Mouse (Mus musculus): ENCODE measurements at regions not wholly inside any gene's neighbourhood (a gene's known extent, or its start where the extent isn't known, plus 50 kb on each side); places are given as distances from the start of the nearest gene placed in this dataset.

DNA sequence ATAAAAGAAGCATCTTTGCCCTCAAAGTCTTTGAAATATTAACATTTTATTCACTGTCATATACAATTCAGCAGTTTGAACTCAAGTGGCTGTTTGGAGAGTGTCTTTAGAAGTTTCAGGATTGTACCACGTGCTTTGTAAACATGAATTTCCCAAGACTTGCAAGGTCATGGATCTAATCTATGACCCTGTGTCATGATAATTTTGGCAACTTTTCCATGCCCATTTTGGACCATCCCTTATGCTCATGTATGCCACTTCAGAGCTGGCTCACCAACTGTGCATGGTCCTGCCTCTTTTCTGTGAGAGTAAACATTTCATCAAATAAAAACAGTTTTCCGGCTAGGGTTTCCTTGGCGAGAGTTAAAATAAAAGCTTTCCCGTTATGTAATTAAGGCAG lies 347.1 kb upstream of the Zeb2 start:
- H3K4me2 ChIP-seq (ENCODE audit: low read depth): no peak overlapping the region
- 91% methylated on average over 4 of the region's 4 CpGs for WGBS

DNA sequence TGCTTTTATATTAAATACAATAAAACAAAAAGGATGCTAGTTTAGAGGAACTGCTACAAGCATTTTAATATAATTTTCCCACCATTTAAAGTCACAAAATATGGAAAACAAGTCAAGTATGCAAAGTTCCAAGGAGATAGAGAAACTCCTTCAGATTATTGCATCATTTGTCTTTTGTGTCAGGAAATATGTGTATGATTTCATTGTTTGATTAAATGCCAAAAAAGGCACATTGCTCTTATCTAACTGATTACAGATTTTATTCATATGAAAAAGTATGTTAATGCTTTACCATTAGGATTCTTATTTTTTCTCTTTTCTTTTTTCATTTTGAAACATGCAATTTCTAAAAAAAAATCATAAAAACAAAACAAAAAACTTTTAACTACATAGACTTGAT lies 342.2 kb upstream of the Zeb2 start:
- DNase-seq (ENCODE audit: low spot score) (no peak), ATAC-seq (ENCODE audit: insufficient read depth, low FRiP score, low TSS enrichment) (no peak)
- Histone ChIP-seq H3K4me3 (ENCODE audit: low read depth, low read length) (no peak overlapping the region), H3K9me3 (ENCODE audit: control insufficient read depth, low read length) (no peaks in the 10 kb centered on the region), H3K27me3 (ENCODE audit: control insufficient read depth, insufficient read depth, low read length) (no peaks in the 10 kb centered on the region), H3K4me2 (ENCODE audit: low read depth) (no peak overlapping the region), H3K27ac (ENCODE audit: low read depth, low read length) (no peak overlapping the region), H3K36me3 (ENCODE audit: control insufficient read depth, insufficient read depth, low read length) (no peaks in the 10 kb centered on the region), H3K4me1 (ENCODE audit: control insufficient read depth, insufficient read depth, low read length) (no peaks in the 10 kb centered on the region), H3K9ac (ENCODE audit: low read length) (no peak overlapping the region)

More for the DNA sequence above, 347.1 kb upstream of the Zeb2 start:
- no peak overlapping the region for H3K4me3 ChIP-seq (ENCODE audit: low read depth, low read length)
- DNase-seq (ENCODE audit: low spot score) (no peak), ATAC-seq (ENCODE audit: insufficient read depth, low FRiP score, low TSS enrichment) (no peak)
- no peaks in the 10 kb centered on the region for H3K4me1 ChIP-seq (ENCODE audit: control insufficient read depth, insufficient read depth, low read length)
- H3K27me3 ChIP-seq (ENCODE audit: control insufficient read depth, insufficient read depth, low read length): no peaks in the 10 kb centered on the region
- no peaks in the 10 kb centered on the region for H3K9me3 ChIP-seq (ENCODE audit: control insufficient read depth, low read length)
- H3K36me3 ChIP-seq (ENCODE audit: control insufficient read depth, insufficient read depth, low read length): no peaks in the 10 kb centered on the region
- no peak overlapping the region for H3K27ac ChIP-seq (ENCODE audit: low read depth, low read length)
- H3K9ac ChIP-seq (ENCODE audit: low read length): no peak overlapping the region

DNA sequence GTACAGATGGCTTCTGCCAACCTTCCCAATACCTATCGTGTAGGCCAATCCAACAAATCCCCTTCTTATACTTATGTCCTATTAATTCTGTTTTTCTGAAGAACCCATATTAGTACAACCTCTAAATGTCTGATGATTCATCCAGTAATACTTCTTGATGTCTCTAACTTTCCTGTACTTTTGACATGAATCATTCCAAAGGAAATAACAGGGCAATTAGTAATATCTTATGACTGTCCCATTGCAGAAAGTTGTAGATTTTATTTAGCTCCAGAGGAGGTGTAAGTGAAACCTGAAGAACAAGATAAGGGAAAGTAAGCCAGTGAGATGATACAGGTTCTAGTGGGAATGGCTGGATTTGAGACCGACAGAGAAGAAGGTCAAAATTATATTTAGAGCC lies 337.6 kb upstream of the Zeb2 start:
- Histone ChIP-seq H3K9me3 (ENCODE audit: control insufficient read depth, low read length) (no peaks in the 10 kb centered on the region), H3K27ac (ENCODE audit: low read depth, low read length) (no peak overlapping the region), H3K9ac (ENCODE audit: low read length) (no peak overlapping the region), H3K27me3 (ENCODE audit: control insufficient read depth, insufficient read depth, low read length) (no peaks in the 10 kb centered on the region), H3K4me2 (ENCODE audit: low read depth) (no peak overlapping the region), H3K4me3 (ENCODE audit: low read depth, low read length) (no peak overlapping the region), H3K36me3 (ENCODE audit: control insufficient read depth, insufficient read depth, low read length) (no peaks in the 10 kb centered on the region), H3K4me1 (ENCODE audit: control insufficient read depth, insufficient read depth, low read length) (no peaks in the 10 kb centered on the region)
- DNase-seq (ENCODE audit: low spot score) (no peak), ATAC-seq (ENCODE audit: insufficient read depth, low FRiP score, low TSS enrichment) (no peak)
- WGBS: 91% methylated on average over 2 of the region's 2 CpGs

DNA sequence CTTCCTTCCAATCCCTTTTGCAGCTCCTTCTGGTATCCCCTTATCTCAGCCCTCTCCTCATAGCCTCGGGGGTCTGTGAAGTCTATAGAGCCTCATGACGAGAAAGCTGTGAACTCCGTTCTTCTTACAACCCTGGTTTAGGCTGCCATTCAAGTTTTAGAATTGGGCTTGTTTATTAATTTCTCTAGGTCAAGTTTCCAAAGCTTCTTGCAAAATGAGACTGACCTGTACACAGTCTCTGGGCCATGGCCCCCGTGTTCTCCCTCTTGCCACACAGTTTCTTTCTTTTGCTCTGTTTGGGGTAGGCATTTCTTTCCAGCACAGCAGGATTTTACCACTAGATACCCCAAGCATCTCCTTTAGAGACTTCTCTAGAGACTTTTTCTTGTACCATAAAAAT lies 322.0 kb upstream of the Zeb2 start:
- DNase-seq (ENCODE audit: low spot score) (no peak), ATAC-seq (ENCODE audit: insufficient read depth, low FRiP score, low TSS enrichment) (no peak)
- Histone ChIP-seq H3K4me3 (ENCODE audit: low read depth, low read length) (no peak overlapping the region), H3K9ac (ENCODE audit: low read length) (no peak overlapping the region), H3K27ac (ENCODE audit: low read depth, low read length) (no peak overlapping the region), H3K36me3 (ENCODE audit: control insufficient read depth, insufficient read depth, low read length) (no peaks in the 10 kb centered on the region), H3K9me3 (ENCODE audit: control insufficient read depth, low read length) (no peaks in the 10 kb centered on the region), H3K4me1 (ENCODE audit: control insufficient read depth, insufficient read depth, low read length) (no peaks in the 10 kb centered on the region), H3K4me2 (ENCODE audit: low read depth) (no peak overlapping the region), H3K27me3 (ENCODE audit: control insufficient read depth, insufficient read depth, low read length) (no peaks in the 10 kb centered on the region)
- 80% methylated on average over 4 of the region's 4 CpGs for WGBS

DNA sequence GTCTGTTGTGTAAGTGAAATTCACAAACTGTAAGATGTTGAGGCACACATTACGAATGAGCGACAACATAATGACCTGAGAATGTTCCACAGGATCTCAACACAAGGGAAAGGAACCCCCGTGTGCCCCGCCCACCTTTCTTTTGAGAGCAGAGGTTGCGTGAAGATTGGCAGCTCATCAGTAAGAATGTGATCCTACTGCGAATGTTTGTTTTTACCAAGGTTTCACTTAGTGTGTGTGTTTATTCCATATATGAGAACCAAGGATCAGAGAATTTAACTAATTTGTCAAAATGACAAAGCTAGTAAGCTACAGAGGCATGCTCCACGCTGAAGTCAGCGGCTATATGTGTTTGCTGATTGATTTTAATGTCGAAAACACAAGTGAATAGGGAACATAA lies 321.5 kb upstream of the Zeb2 start:
- Histone ChIP-seq H3K36me3 (ENCODE audit: control insufficient read depth, insufficient read depth, low read length) (no peaks in the 10 kb centered on the region), H3K9ac (ENCODE audit: low read length) (no peak overlapping the region), H3K4me3 (ENCODE audit: low read depth, low read length) (no peak overlapping the region), H3K4me2 (ENCODE audit: low read depth) (no peak overlapping the region), H3K9me3 (ENCODE audit: control insufficient read depth, low read length) (no peaks in the 10 kb centered on the region), H3K27me3 (ENCODE audit: control insufficient read depth, insufficient read depth, low read length) (no peaks in the 10 kb centered on the region), H3K27ac (ENCODE audit: low read depth, low read length) (no peak overlapping the region), H3K4me1 (ENCODE audit: control insufficient read depth, insufficient read depth, low read length) (no peaks in the 10 kb centered on the region)
- ATAC-seq (ENCODE audit: insufficient read depth, low FRiP score, low TSS enrichment) (no peak), DNase-seq (ENCODE audit: low spot score) (no peak)
- WGBS: 88% methylated on average over 9 of the region's 9 CpGs

DNA sequence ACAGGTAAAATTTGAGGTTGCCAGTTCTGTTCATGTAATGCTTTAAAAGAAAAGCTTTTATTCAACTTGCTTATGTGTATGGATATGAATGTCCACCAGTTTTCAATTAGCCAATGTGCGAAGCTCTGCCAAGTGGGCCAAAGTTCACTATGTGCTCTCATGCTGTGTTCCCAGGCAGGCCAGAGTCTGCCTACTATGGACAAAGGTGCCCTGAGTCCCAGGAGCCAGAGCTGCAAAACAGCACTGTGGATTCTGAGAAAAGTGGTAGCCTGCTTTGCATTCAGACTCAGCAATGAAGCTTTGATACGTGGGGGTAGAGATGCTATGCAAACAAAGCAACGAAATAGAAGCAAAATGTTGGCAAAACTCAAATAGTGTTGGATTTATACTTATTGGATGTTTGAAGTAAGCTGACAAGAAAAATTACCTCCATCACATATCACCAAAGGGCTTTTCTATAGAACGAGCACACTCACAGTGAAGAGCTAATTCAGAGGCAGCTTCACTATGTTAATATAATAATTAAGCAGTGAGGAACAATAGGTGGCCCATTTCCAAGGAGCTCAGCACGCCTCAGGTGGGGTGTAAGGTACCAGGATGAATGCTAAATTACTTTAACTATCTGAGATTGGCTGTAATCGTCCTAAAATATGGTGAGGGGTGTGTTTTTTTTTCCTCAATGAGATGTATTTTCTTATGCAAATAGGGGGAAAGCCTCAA lies 318.2 kb upstream of the Zeb2 start:
- Histone ChIP-seq H3K27ac (ENCODE audit: low read depth, low read length) (no peak overlapping the region), H3K36me3 (ENCODE audit: control insufficient read depth, insufficient read depth, low read length) (no peaks in the 10 kb centered on the region), H3K9me3 (ENCODE audit: control insufficient read depth, low read length) (no peaks in the 10 kb centered on the region), H3K27me3 (ENCODE audit: control insufficient read depth, insufficient read depth, low read length) (no peaks in the 10 kb centered on the region), H3K4me1 (ENCODE audit: control insufficient read depth, insufficient read depth, low read length) (no peaks in the 10 kb centered on the region), H3K4me2 (ENCODE audit: low read depth) (no peak overlapping the region), H3K4me3 (ENCODE audit: low read depth, low read length) (no peak overlapping the region), H3K9ac (ENCODE audit: low read length) (no peak overlapping the region)
- DNase-seq (ENCODE audit: low spot score) (no peak), ATAC-seq (ENCODE audit: insufficient read depth, low FRiP score, low TSS enrichment) (no peak)
- 65% methylated on average over 6 of the region's 6 CpGs for WGBS

DNA sequence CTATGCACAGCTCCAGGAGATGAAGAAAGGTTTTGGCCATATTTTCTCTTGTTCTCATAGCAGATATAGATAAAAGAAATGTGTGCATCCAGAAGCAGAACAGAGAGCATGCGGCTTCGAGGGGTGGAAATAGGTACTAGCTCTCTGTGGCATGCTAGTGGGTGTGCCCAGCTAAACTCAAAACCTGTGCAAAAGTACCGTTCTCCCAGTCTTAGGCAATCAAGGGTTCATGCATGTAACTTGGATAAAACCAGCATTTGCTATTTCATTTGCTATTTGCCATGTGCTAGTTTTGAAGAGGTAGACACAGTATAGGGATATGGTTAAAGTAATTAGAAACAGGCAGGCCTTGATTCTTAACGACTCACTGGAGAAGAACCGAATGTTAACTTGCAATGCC lies 317.6 kb upstream of the Zeb2 start:
- H3K9ac ChIP-seq (ENCODE audit: low read length): no peak overlapping the region
- H3K4me3 ChIP-seq (ENCODE audit: low read depth, low read length): no peak overlapping the region
- 89% methylated on average over 5 of the region's 5 CpGs for WGBS
- no peaks in the 10 kb centered on the region for H3K9me3 ChIP-seq (ENCODE audit: control insufficient read depth, low read length)
- no peak overlapping the region for H3K27ac ChIP-seq (ENCODE audit: low read depth, low read length)
- no peaks in the 10 kb centered on the region for H3K36me3 ChIP-seq (ENCODE audit: control insufficient read depth, insufficient read depth, low read length)
- no peak for ATAC-seq (ENCODE audit: insufficient read depth, low FRiP score, low TSS enrichment)
- H3K27me3 ChIP-seq (ENCODE audit: control insufficient read depth, insufficient read depth, low read length): no peaks in the 10 kb centered on the region
- no peaks in the 10 kb centered on the region for H3K4me1 ChIP-seq (ENCODE audit: control insufficient read depth, insufficient read depth, low read length)
- no peak overlapping the region for H3K4me2 ChIP-seq (ENCODE audit: low read depth)
- DNase-seq (ENCODE audit: low spot score): no peak

DNA sequence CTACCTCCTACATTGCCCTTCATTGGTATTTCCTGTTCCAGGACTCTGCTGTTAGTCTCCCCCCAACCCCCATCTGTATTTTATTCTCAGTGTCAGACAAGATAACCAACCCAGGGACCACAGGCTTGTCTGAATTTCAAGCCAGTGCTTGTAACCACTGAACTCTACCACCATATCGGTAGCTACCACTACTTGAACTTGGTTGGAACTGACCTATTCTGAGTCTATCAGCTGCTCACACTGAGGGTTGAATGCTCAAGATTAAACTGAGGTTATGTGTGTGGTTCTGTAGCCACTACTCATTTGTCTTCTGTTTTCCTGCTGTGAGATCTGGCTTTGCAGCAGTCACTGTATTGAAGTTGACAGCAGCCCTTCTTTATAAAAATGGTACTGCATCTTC lies 317.0 kb upstream of the Zeb2 start:
- WGBS: 81% methylated on average over 1 of the region's 1 CpGs
- Histone ChIP-seq H3K27me3 (ENCODE audit: control insufficient read depth, insufficient read depth, low read length) (no peaks in the 10 kb centered on the region), H3K27ac (ENCODE audit: low read depth, low read length) (no peak overlapping the region), H3K4me3 (ENCODE audit: low read depth, low read length) (no peak overlapping the region), H3K4me1 (ENCODE audit: control insufficient read depth, insufficient read depth, low read length) (no peaks in the 10 kb centered on the region), H3K36me3 (ENCODE audit: control insufficient read depth, insufficient read depth, low read length) (no peaks in the 10 kb centered on the region), H3K9ac (ENCODE audit: low read length) (no peak overlapping the region), H3K9me3 (ENCODE audit: control insufficient read depth, low read length) (no peaks in the 10 kb centered on the region), H3K4me2 (ENCODE audit: low read depth) (no peak overlapping the region)
- ATAC-seq (ENCODE audit: insufficient read depth, low FRiP score, low TSS enrichment): no peak
- DNase-seq (ENCODE audit: low spot score): no peak

DNA sequence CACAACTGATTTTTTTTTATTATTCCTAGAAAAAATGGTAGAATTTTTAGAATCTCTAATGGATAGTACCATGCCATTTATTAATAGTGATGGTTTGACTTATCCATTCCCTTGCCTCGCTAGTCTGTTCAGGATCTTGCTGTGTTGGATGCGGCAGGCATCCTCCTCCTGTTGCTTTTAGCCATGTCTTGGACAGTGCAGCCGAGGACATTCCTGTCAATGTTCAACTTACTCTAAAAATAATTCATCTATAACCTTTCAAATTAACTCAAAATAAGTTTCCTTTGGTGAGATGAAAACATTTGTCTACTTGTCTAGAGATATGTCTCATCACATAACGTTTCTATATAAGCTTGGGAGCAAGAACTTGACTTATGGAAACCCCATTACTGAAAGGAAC lies 314.2 kb upstream of the Zeb2 start:
- no peaks in the 10 kb centered on the region for H3K4me1 ChIP-seq (ENCODE audit: control insufficient read depth, insufficient read depth, low read length)
- no peaks in the 10 kb centered on the region for H3K9me3 ChIP-seq (ENCODE audit: control insufficient read depth, low read length)
- ATAC-seq (ENCODE audit: insufficient read depth, low FRiP score, low TSS enrichment) (no peak), DNase-seq (ENCODE audit: low spot score) (no peak)
- H3K4me3 ChIP-seq (ENCODE audit: low read depth, low read length): no peak overlapping the region
- no peak overlapping the region for H3K9ac ChIP-seq (ENCODE audit: low read length)
- no peak overlapping the region for H3K4me2 ChIP-seq (ENCODE audit: low read depth)
- no peaks in the 10 kb centered on the region for H3K27me3 ChIP-seq (ENCODE audit: control insufficient read depth, insufficient read depth, low read length)
- 87% methylated on average over 4 of the region's 4 CpGs for WGBS
- H3K36me3 ChIP-seq (ENCODE audit: control insufficient read depth, insufficient read depth, low read length): no peaks in the 10 kb centered on the region
- H3K27ac ChIP-seq (ENCODE audit: low read depth, low read length): no peak overlapping the region
